In genomic region chr4:95729142-95729826, GRCm38 (mm10) we compare ENCODE assay signal across 15 mouse cellular contexts.
A peak's percentile ranks its signal among the peaks of the same experiment; 100 is the strongest.
DNase-seq lines count a peak whose midpoint lies in the region; ATAC-seq and TF ChIP-seq lines count a peak whose summit lies in the region.
"Had no signal": no experiment of that assay in that cellular context is flagged by ENCODE, and none has a peak within 500 bp of the region (broad histone marks: within the 10 kb centered on the region; RNA-seq: fewer than 3 reads in every experiment).

No protein-coding gene starts in this region.

- DNase-seq in gastrocnemius, adult 2 months: no peak
- no peak for DNase-seq in gastrocnemius, postnatal 4 days (ENCODE audit: low spot score in 2 of 2)
- no peak for DNase-seq in limb, embryonic 10.5 days (ENCODE audit: low spot score)
- DNase-seq in NIH3T3 (ENCODE audit: low read depth): peak; percentile 36
- DNase-seq in fibroblast of lung, adult 2 months (ENCODE audit: low read depth): peak; percentile 52
- no peak for DNase-seq in urinary bladder, postnatal 36 days (ENCODE audit: low spot score in 2 of 2)
- DNase-seq: cerebellum, adult 8-10 months; kidney, postnatal 10 days had no signal

- H3K4me2 ChIP-seq in limb, embryonic 15.5 days: no peak overlapping the region
- H3K4me2 ChIP-seq: embryonic facial prominence, embryonic 13.5 days; heart, embryonic 12.5 days; hindbrain, embryonic 12.5 days; neural tube, embryonic 12.5 days had no signal

- no peak overlapping the region for H3K27ac ChIP-seq in gastrocnemius, adult 2 months
- 0 out of 2 replicates have a peak overlapping the region, but pooled peaks have one; percentile 33 for H3K27ac ChIP-seq in limb, embryonic 15.5 days
- no peak overlapping the region for H3K27ac ChIP-seq in limb, embryonic 10.5 days
- H3K27ac ChIP-seq: embryonic facial prominence, embryonic 13.5 days; hindbrain, embryonic 12.5 days; neural tube, embryonic 12.5 days had no signal

- intact Hi-C loops in gastrocnemius, adult 2 months (cut with DNase I): no loop called here

- TF ChIP-seq CTCF in gastrocnemius, adult 2 months (IDR thresholded peaks at IDR 0.05): 0 out of 2 replicates have a peak, but pooled peaks have one; percentile 1

- H3K36me3 ChIP-seq in limb, embryonic 15.5 days: no peaks in the 10 kb centered on the region
- no peaks in the 10 kb centered on the region for H3K36me3 ChIP-seq in limb, embryonic 10.5 days
- H3K36me3 ChIP-seq: embryonic facial prominence, embryonic 13.5 days; heart, embryonic 12.5 days; hindbrain, embryonic 12.5 days; neural tube, embryonic 12.5 days had no signal

- H3K4me1 ChIP-seq in limb, embryonic 15.5 days: peaks cover 8% of the 10 kb centered on the region; the same call in 1 of the 2 replicates
- H3K4me1 ChIP-seq in limb, embryonic 10.5 days: peaks cover 7% of the 10 kb centered on the region

- H3K4me3 ChIP-seq in gastrocnemius, adult 2 months: no peak overlapping the region
- no peak overlapping the region for H3K4me3 ChIP-seq in limb, embryonic 15.5 days
- no peak overlapping the region for H3K4me3 ChIP-seq in limb, embryonic 10.5 days
- H3K4me3 ChIP-seq: embryonic facial prominence, embryonic 13.5 days; heart, embryonic 12.5 days; hindbrain, embryonic 12.5 days; neural tube, embryonic 12.5 days had no signal

- no peaks in the 10 kb centered on the region; the same call in 1 of the 2 replicates for H3K27me3 ChIP-seq in limb, embryonic 15.5 days
- no peaks in the 10 kb centered on the region for H3K27me3 ChIP-seq in limb, embryonic 10.5 days (ENCODE audit: low read depth, poor library complexity, severe bottlenecking)
- H3K27me3 ChIP-seq: embryonic facial prominence, embryonic 13.5 days; heart, embryonic 12.5 days; hindbrain, embryonic 12.5 days; neural tube, embryonic 12.5 days had no signal

- H3K9ac ChIP-seq in limb, embryonic 15.5 days: no peak overlapping the region
- H3K9ac ChIP-seq: embryonic facial prominence, embryonic 13.5 days; heart, embryonic 12.5 days; hindbrain, embryonic 12.5 days; neural tube, embryonic 12.5 days had no signal

- 24% methylated on average over 3 of the region's 3 CpGs for WGBS in limb, embryonic 15.5 days
- 63% methylated on average over 3 of the region's 3 CpGs for WGBS in limb, embryonic 10.5 days

- no peak for ATAC-seq in limb, embryonic 15.5 days (ENCODE audit: insufficient number of reproducible peaks, low FRiP score, low TSS enrichment, low read depth)
- ATAC-seq in granulocyte monocyte progenitor cell, adult 5-6 weeks (replicated peaks; ENCODE audit: poor library complexity, severe bottlenecking): no peak
- ATAC-seq: activated CD4-positive, CD25-positive, alpha-beta regulatory T cell, adult 4 months had no signal

- no peaks in the 10 kb centered on the region for H3K9me3 ChIP-seq in limb, embryonic 15.5 days
- H3K9me3 ChIP-seq in limb, embryonic 10.5 days (replicated peaks): no peaks in the 10 kb centered on the region
- H3K9me3 ChIP-seq: embryonic facial prominence, embryonic 13.5 days; heart, embryonic 12.5 days; hindbrain, embryonic 12.5 days; neural tube, embryonic 12.5 days had no signal

Comparison
In these comparisons a context has a peak if more than half of its experiments do, and no peak if none do; other contexts are left out.
1. DNase-seq: peak in NIH3T3 (single experiment) and fibroblast of lung, adult 2 months (single experiment); none in gastrocnemius, adult 2 months (single experiment), gastrocnemius, postnatal 4 days (0 of 2), limb, embryonic 10.5 days (single experiment) and urinary bladder, postnatal 36 days (0 of 2).